Mouse (Mus musculus) limb, embryonic 14.5 days (tissue): ENCODE data around the gene Ipo5. TPM values are rescaled to one million over a fixed set of nuclear protein-coding genes. Genes with fewer than 3 reads are reported as not detected.

Experiments
- ATAC-seq: fragments of 200-750 bp; cut with Nextera tagmentation; 2 replicates; pipeline ENCODE4 v1.8.0; 2017; ENCODE audit warnings: low read depth, moderate number of reproducible peaks, moderate TSS enrichment; ENCODE audit not compliant: low FRiP score
- DNase-seq: peaks from one replicate; pipeline ENCODE4 v3.0.0-alpha.2; 2015; ENCODE audit warnings: low spot score
- H3K27ac ChIP-seq: fragments of 300-500 bp; sonication (generic); replicated peaks from 2 replicates; pipeline ENCODE4 v1.5.1; 2014; ENCODE audit warnings: low read depth, mild to moderate bottlenecking, low read length, moderate library complexity, mixed read lengths
- H3K27me3 ChIP-seq: fragments of 300-500 bp; sonication (generic); 2 replicates; pipeline ENCODE4 v1.6.1; 2014; ENCODE audit warnings: low read length, mixed read lengths; ENCODE audit not compliant: control insufficient read depth, insufficient read depth
- H3K36me3 ChIP-seq: fragments of 300-500 bp; sonication (generic); 2 replicates; pipeline ENCODE4 v1.6.1; 2014; ENCODE audit warnings: mild to moderate bottlenecking, low read length, moderate library complexity, mixed read lengths; ENCODE audit not compliant: control insufficient read depth, insufficient read depth
- H3K4me1 ChIP-seq: fragments of 300-500 bp; sonication (generic); 2 replicates; pipeline ENCODE4 v1.6.1; 2014; ENCODE audit warnings: antibody characterized with exemption, low read length, mixed read lengths; ENCODE audit not compliant: control insufficient read depth, insufficient read depth
- H3K4me2 ChIP-seq: fragments of 300-500 bp; sonication (generic); replicated peaks from 2 replicates; pipeline ENCODE4 v1.6.1; 2014; ENCODE audit warnings: low read depth, mild to moderate bottlenecking, low read length, moderate library complexity; ENCODE audit not compliant: severe bottlenecking
- H3K4me3 ChIP-seq: fragments of 300-500 bp; sonication (generic); replicated peaks from 2 replicates; pipeline ENCODE4 v1.5.1; 2014; ENCODE audit warnings: low read length
- H3K9ac ChIP-seq: fragments of 300-500 bp; sonication (generic); 2 replicates; pipeline ENCODE4 v1.6.1; 2014; ENCODE audit warnings: mild to moderate bottlenecking, low read depth, low read length, moderate library complexity; ENCODE audit not compliant: severe bottlenecking
- H3K9me3 ChIP-seq: fragments of 300-500 bp; sonication (generic); 2 replicates; pipeline ENCODE4 v1.6.1; 2016; ENCODE audit warnings: low read length; ENCODE audit not compliant: control insufficient read depth
- POLR2A ChIP-seq: fragments of 200-500 bp; IDR thresholded peaks from 2 replicates; pipeline ENCODE4 v1.8.0; 2012; ENCODE audit warnings: inconsistent platforms, mild to moderate bottlenecking, moderate library complexity, borderline replicate concordance; ENCODE audit not compliant: insufficient read depth, insufficient read length; ENCODE audit errors: extremely low read depth
- WGBS: fragments of 180-500 bp; shearing (Covaris S2); extraction: QIAGEN DNeasy Blood & Tissue Kit; methylation state at CpG from one replicate; pipeline ENCODE4 v1.1.7; 2014; 5-methylcytosine and 5-hydroxymethylcytosine counted together
- polyA plus RNA-seq, 2 experiments: library from polyadenylated mRNA; depleted of rRNA in 1 of 2; stranded (reverse) in 1 of 2; unstranded in 1 of 2; fragments of >200 nt; fragmentation: Nextera tagmentation in 1 of 2; extraction: Ambion mirVana in 1 of 2; gene quantifications; 2 replicates each; pipeline versions ENCODE4 v1.2.1 to v1.2.3; 2012 to 2014

The Ipo5 gene
- polyA plus RNA-seq, 2 experiments = 85.0 to 99.2 TPM

GRCm38 (mm10) chr14:120949002-120949401 lies 38.0 kb downstream of the Ipo5 start:
- no peak for DNase-seq
- Histone ChIP-seq H3K9me3 (0 out of 2 replicates have a peak, but pooled peaks cover 4% of the 10 kb centered on the region), H3K4me2 (no peak overlapping the region), H3K27me3 (no peaks in the 10 kb centered on the region), H3K9ac (no peak overlapping the region), H3K4me1 (no peaks in the 10 kb centered on the region), H3K27ac (no peak overlapping the region), H3K36me3 (peaks cover 50% of the 10 kb centered on the region), H3K4me3 (no peak overlapping the region)
- no peak for TF ChIP-seq POLR2A
- 92% methylated on average over 5 of the region's 5 CpGs for WGBS
- ATAC-seq = no peak

GRCm38 (mm10) chr14:120950068-120950467 lies 39.0 kb downstream of the Ipo5 start:
- no peak overlapping the region for H3K4me3 ChIP-seq
- no peak overlapping the region for H3K27ac ChIP-seq
- H3K9ac ChIP-seq = no peak overlapping the region
- 0 out of 2 replicates have a peak, but pooled peaks cover 4% of the 10 kb centered on the region for H3K9me3 ChIP-seq
- no peak overlapping the region for H3K4me2 ChIP-seq
- H3K36me3 ChIP-seq = peaks cover 39% of the 10 kb centered on the region
- TF ChIP-seq POLR2A = no peak
- DNase-seq (no peak), ATAC-seq (no peak)
- no peaks in the 10 kb centered on the region for H3K27me3 ChIP-seq
- H3K4me1 ChIP-seq = no peaks in the 10 kb centered on the region
- WGBS = 85% methylated on average over 2 of the region's 2 CpGs

- WGBS = 46% methylated on average over 2 of the region's 2 CpGs
- no peak for DNase-seq
Measured at GRCm38 (mm10) chr14:120952434-120952833, 41.4 kb downstream of the Ipo5 start.

DNA sequence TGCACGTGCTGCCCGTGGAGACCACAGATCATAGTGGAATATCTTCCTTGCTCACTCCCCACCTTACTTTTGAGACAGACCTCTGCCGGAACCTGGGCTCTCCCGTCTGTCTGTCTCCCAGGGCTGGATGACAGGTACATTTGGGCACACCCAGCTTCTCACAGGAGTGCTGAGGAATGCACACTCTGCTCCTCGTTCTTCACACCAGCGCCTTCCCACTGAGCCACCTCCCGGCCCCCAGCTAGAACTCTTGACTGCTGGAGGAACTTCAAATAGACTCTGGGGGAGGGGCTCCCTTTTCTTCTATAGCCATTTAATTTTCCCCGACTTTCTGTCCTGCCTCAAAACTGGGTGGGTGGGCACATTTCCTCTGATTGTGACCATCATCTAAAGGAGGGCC lies 49.5 kb downstream of the Ipo5 start:
- TF ChIP-seq POLR2A = no peak
- no peak overlapping the region for H3K27ac ChIP-seq
- no peaks in the 10 kb centered on the region for H3K9me3 ChIP-seq
- H3K9ac ChIP-seq = no peak overlapping the region
- H3K36me3 ChIP-seq = no peaks in the 10 kb centered on the region
- WGBS = 49% methylated on average over 8 of the region's 8 CpGs
- H3K4me2 ChIP-seq = no peak overlapping the region
- no peak for ATAC-seq
- no peak overlapping the region for H3K4me3 ChIP-seq
- no peaks in the 10 kb centered on the region for H3K27me3 ChIP-seq
- no peak for DNase-seq
- no peaks in the 10 kb centered on the region for H3K4me1 ChIP-seq

More at GRCm38 (mm10) chr14:120952434-120952833, 41.4 kb downstream of the Ipo5 start:
- H3K4me3 ChIP-seq = no peak overlapping the region
- no peaks in the 10 kb centered on the region for H3K4me1 ChIP-seq
- H3K27me3 ChIP-seq = no peaks in the 10 kb centered on the region
- H3K36me3 ChIP-seq = peaks cover 19% of the 10 kb centered on the region
- H3K4me2 ChIP-seq = no peak overlapping the region
- TF ChIP-seq POLR2A = no peak
- ATAC-seq = no peak
- no peak overlapping the region for H3K27ac ChIP-seq
- 0 out of 2 replicates have a peak, but pooled peaks cover 4% of the 10 kb centered on the region for H3K9me3 ChIP-seq
- no peak overlapping the region for H3K9ac ChIP-seq

GRCm38 (mm10) chr14:120960991-120961390 lies 50.0 kb downstream of the Ipo5 start:
- Histone ChIP-seq H3K4me2 (no peak overlapping the region), H3K4me1 (no peaks in the 10 kb centered on the region), H3K4me3 (no peak overlapping the region), H3K9ac (no peak overlapping the region), H3K27ac (no peak overlapping the region), H3K9me3 (no peaks in the 10 kb centered on the region), H3K36me3 (no peaks in the 10 kb centered on the region), H3K27me3 (no peaks in the 10 kb centered on the region)
- TF ChIP-seq POLR2A = no peak
- no peak for DNase-seq
- WGBS = 41% methylated on average over 5 of the region's 5 CpGs
- ATAC-seq = 0 out of 2 replicates have a peak, but pooled peaks have one; percentile 50

GRCm38 (mm10) chr14:120967072-120967471 lies 56.0 kb downstream of the Ipo5 start:
- H3K9me3 ChIP-seq = no peaks in the 10 kb centered on the region
- no peak overlapping the region for H3K4me2 ChIP-seq
- H3K27ac ChIP-seq = no peak overlapping the region
- WGBS = 91% methylated on average over 6 of the region's 6 CpGs
- DNase-seq (no peak), ATAC-seq (no peak)
- no peaks in the 10 kb centered on the region for H3K4me1 ChIP-seq
- H3K36me3 ChIP-seq = no peaks in the 10 kb centered on the region
- H3K27me3 ChIP-seq = no peaks in the 10 kb centered on the region
- no peak for TF ChIP-seq POLR2A
- H3K4me3 ChIP-seq = no peak overlapping the region
- no peak overlapping the region for H3K9ac ChIP-seq
